Mouse (Mus musculus) forebrain, embryonic 11.5 days (tissue): ENCODE results near the gene Zbed3. TPM values are rescaled to one million over a fixed set of nuclear protein-coding genes. Genes with fewer than 3 reads are reported as not detected.

Experiments
- ATAC-seq: fragments of 200-750 bp; cut with Nextera tagmentation; replicated peaks from 2 replicates; pipeline ENCODE4 v1.8.0; 2017; ENCODE audit warnings: moderate TSS enrichment; ENCODE audit not compliant: low FRiP score
- DNase-seq: peaks from one replicate; pipeline ENCODE4 v3.0.0-alpha.2; 2017; ENCODE audit warnings: low spot score
- H3K27ac ChIP-seq: fragments of 300-500 bp; sonication (generic); 2 replicates; pipeline ENCODE4 v1.5.1; 2014; ENCODE audit warnings: low read depth, low read length
- H3K27me3 ChIP-seq: fragments of 300-500 bp; sonication (generic); 2 replicates; pipeline ENCODE4 v1.6.1; 2014; ENCODE audit warnings: mild to moderate bottlenecking, low read length, mixed read lengths; ENCODE audit not compliant: control insufficient read depth, insufficient read depth
- H3K36me3 ChIP-seq: fragments of 300-500 bp; sonication (generic); 2 replicates; pipeline ENCODE4 v1.6.1; 2014; ENCODE audit warnings: mild to moderate bottlenecking, low read length, moderate library complexity, mixed read lengths; ENCODE audit not compliant: control insufficient read depth, insufficient read depth
- H3K4me1 ChIP-seq: fragments of 300-500 bp; sonication (generic); replicated peaks from 2 replicates; pipeline ENCODE4 v1.6.1; 2014; ENCODE audit warnings: low read length, mixed read lengths; ENCODE audit not compliant: control insufficient read depth, insufficient read depth
- H3K4me2 ChIP-seq: fragments of 300-500 bp; sonication (generic); 2 replicates; pipeline ENCODE4 v1.6.1; 2014; ENCODE audit warnings: low read depth, mild to moderate bottlenecking, low read length, moderate library complexity, mixed read lengths; ENCODE audit not compliant: severe bottlenecking
- H3K4me3 ChIP-seq: fragments of 300-500 bp; sonication (generic); 2 replicates; pipeline ENCODE4 v1.5.1; 2014; ENCODE audit warnings: low read depth, low read length
- H3K9ac ChIP-seq: fragments of 300-500 bp; sonication (generic); 2 replicates; pipeline ENCODE4 v1.6.1; 2014; ENCODE audit warnings: low read length
- H3K9me3 ChIP-seq: fragments of 300-500 bp; sonication (generic); 2 replicates; pipeline ENCODE4 v1.6.1; 2016; ENCODE audit warnings: low read length, mixed read lengths; ENCODE audit not compliant: control insufficient read depth
- WGBS: fragments of 180-500 bp; shearing (Covaris S2); extraction: QIAGEN DNeasy Blood & Tissue Kit; methylation state at CpG from one replicate; pipeline ENCODE4 v1.1.7; 2014; 5-methylcytosine and 5-hydroxymethylcytosine counted together
- polyA plus RNA-seq: library from polyadenylated mRNA; unstranded; fragments of >200 nt; fragmentation: Nextera tagmentation; extraction: Ambion mirVana; gene quantifications from 2 replicates; pipeline ENCODE4 v1.2.1, GENCODE M21; 2014

Zbed3 gene
- polyA plus RNA-seq, 1 experiment from 2014 or later: 63.9 TPM

GRCm38 (mm10) chr13:95378696-95379095 lies 55.3 kb downstream of the Zbed3 start:
- Histone ChIP-seq H3K9ac (no peak overlapping the region), H3K4me3 (no peak overlapping the region), H3K4me2 (no peak overlapping the region), H3K36me3 (no peaks in the 10 kb centered on the region), H3K27ac (no peak overlapping the region), H3K4me1 (peaks cover 5% of the 10 kb centered on the region; the same call in 1 of the 2 replicates), H3K27me3 (no peaks in the 10 kb centered on the region), H3K9me3 (no peaks in the 10 kb centered on the region)
- no peak for ATAC-seq
- no peak for DNase-seq
- WGBS: 91% methylated on average over 3 of the region's 3 CpGs

- ATAC-seq (no peak), DNase-seq (no peak)
- Histone ChIP-seq H3K4me3 (no peak overlapping the region), H3K27me3 (no peaks in the 10 kb centered on the region), H3K4me2 (no peak overlapping the region), H3K9me3 (no peaks in the 10 kb centered on the region), H3K27ac (no peak overlapping the region), H3K36me3 (no peaks in the 10 kb centered on the region), H3K4me1 (no peaks in the 10 kb centered on the region), H3K9ac (no peak overlapping the region)
- WGBS: 92% methylated on average over 5 of the region's 5 CpGs
Measured at GRCm38 (mm10) chr13:95382418-95382817, 59.0 kb downstream of the Zbed3 start.

Other genes starting within 250 kb of the Zbed3 start
- gene Pde8b, start 73.3 kb upstream of the Zbed3 start, polyA plus RNA-seq: 1.7 and 2.3 TPM in 2 replicates
- gene Aggf1, start 51.7 kb downstream of the Zbed3 start, polyA plus RNA-seq: 51.6 and 54.4 TPM in 2 replicates
- 0.17 and 0.25 TPM in 2 replicates for gene Crhbp, start 121.3 kb downstream of the Zbed3 start, polyA plus RNA-seq
- gene S100z, start 155.1 kb downstream of the Zbed3 start, polyA plus RNA-seq: 0.83 and 1.7 TPM in 2 replicates
- 0.12 TPM in 1 of 2 replicates, not detected in the other for gene F2rl1, start 201.6 kb downstream of the Zbed3 start, polyA plus RNA-seq